Mouse (Mus musculus) T-helper 17 cell (primary cell): Measurements from ENCODE around the gene Cacna2d2.

Source experiments
- in situ Hi-C, 2 experiments: fragments of 300-600 bp; cut with MboI, MseI; formaldehyde crosslinking; loops; 1 replicate in 1 of 2; 2 replicates in 1 of 2; pipeline ENCODE4 v1.15.1; 2025; ENCODE audit warnings: high pct_unique_total_duplicates in 2 of 2

The Cacna2d2 gene

DNA sequence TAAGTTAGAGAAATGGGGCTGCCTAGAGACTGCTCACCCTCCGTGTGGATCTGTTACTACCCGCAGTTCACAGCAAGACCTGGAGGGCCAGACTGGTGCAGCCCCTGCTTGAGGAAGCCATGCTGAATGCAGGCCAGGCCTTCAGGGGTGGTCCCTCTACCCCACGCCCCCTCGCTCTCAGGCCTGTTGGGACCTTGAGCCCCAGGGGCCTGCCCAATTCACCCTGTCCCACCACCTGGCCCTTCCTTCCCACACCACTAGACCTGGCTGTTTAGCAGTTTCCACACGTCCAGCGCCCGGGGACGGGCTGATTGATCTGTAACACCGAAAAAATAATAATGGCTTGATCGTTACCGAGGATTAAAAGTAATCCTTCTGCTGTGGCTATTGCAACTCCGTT, 94.8 kb downstream of the Cacna2d2 start:
- in situ Hi-C loops, result no loop called here

DNA sequence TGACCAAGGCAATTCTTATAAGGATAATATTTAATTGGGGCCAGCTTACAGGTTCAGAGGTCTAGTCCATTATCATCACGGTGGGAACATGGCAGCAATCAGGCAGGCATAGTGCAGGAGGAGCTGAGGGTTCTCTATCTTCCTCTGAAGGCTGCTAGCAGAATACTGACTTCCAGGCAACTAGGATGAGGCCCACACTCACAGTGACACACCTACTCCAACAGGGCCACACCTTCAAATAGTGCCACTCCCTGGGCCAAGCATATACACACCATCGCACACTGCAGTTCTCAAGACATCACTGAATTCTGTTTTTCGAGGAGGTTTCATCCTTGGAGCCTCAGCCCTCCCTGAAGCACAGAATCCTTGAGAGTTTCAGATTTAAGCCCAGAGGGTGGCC, 96.9 kb downstream of the Cacna2d2 start:
- in situ Hi-C loops, result no loop called here

DNA sequence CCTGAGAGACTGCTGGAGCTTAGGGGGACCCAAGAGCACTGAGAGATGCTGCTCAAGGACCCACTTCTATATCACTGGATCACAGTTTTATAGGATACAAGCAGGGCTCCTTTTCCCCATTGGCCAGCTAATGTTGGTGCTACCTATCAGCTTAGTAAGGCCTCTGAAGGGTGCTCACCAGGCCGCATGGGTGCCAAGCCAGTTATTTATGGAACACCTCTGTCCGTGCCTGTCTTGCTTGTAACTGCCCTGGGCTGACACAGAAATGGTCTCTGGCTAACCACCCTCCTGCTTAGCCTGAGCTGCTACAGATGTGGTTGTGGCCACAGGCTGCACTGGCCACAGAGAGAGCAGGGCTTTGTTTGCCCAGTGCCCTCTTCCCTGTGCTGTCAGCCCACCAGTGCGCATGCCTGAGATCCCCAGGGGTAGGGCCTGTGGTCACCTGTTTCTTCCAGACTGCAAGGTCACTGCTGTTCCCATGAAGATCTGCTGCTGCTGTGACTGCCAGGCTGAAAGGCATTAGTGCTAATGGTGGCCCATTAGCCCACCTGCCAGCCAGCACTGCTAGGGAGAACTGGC, 101.4 kb downstream of the Cacna2d2 start:
- in situ Hi-C loops, result loop anchor here in 1 of 2 experiments (5.0 kb wide), 1 partner anchor 453 kb away; no protein-coding TSS in a partner anchor

DNA sequence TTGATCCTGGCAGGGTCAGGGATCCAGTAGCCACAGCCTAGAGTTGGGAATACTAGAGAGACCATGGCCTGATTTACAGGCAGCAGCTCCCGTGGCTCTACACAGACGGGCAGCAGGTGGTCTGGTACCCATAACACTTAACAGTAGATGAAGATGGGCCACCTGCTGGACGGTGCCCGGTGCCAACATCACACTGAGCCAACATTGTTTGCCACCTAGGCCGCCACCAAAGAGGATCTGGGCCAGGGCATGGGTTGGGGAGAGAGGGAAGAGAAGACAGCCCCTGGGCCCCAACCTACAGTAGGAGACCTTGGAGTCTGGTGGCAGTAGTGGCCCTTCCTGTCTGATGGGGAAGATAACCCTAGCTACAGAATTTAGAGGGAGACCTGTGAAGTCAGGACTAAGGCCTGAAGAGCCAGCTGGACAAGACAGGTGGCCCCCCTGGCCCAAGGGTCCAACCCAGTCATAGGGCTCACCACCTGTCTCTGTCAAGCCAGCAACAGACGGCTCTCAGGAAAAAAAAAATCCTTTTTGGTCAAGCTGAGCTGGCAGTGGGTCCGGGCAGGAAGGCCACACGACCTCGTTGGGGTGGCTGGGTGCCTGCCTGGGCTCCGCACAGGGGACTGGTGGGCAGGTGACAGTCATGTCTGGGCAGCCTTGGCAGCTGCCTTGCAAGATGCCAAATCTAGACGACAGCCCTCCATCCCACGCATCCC, 102.9 kb downstream of the Cacna2d2 start:
- in situ Hi-C loops, result loop anchor here in 1 of 2 experiments (5.0 kb wide), 1 partner anchor 455 kb away; no protein-coding TSS in a partner anchor

DNA sequence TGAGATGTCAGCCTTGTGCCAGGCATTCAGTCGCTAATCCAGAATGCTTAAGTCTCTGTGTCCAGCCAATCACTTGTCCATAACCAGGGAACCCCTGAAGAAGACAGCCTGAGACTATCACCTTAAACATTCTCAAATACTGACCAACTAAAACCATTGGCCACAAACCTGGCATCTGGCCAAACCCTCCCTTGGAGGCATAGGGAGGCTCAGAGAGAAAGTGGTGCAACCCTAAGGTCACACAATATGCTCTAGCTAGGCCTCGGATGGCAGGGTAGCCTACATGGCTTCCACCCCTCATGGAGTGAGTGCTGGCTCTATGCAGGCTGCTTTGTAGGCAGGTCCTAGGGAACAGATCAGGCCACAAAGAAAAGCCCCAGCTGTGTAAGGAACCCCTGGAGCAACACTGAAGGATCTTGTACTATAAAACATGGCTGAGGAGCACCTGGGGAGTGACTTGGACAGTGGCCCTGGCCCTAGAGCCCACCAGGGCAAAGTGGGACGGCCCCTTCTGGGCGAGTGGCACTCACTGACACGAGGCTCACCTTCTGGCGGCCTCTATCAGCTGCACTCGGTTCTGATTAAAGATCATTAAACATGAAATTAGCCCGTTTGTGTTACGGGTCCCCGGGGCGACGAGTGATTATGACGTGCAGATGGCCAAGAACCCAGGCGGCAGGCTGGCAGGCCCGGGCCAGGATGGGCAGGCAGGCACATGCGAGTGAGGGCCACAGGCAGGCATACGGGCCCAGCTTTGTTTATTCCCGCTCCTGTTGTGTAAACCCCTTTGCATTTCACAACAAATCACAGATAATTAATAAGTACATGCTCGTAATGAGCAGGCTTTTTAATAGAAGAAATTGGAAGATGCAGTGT, 105.5 kb downstream of the Cacna2d2 start:
- in situ Hi-C loops, result loop anchor here in 1 of 2 experiments (5.0 kb wide), 1 partner anchor 458 kb away; no protein-coding TSS in a partner anchor

DNA sequence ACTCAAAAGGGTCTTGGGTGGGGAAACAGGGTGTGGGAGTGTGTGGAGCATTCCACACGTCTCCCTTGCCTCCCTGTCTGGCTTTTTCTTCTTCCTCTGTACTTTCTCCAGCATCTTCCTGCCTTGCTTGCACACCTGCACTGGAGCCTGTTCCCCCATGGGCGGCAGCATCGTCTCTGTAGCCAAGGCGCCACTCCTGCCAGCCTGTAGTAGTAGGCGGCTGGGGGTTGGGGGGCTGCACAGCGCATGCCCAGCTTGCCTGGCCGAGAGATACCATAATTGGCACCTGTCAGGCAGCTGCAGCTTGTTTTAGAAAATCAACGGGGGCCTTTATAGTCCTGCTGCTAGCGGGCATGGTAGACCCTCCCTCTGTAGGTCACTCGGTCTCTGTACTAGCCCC, 108.9 kb downstream of the Cacna2d2 start:
- in situ Hi-C loops, result no loop called here

DNA sequence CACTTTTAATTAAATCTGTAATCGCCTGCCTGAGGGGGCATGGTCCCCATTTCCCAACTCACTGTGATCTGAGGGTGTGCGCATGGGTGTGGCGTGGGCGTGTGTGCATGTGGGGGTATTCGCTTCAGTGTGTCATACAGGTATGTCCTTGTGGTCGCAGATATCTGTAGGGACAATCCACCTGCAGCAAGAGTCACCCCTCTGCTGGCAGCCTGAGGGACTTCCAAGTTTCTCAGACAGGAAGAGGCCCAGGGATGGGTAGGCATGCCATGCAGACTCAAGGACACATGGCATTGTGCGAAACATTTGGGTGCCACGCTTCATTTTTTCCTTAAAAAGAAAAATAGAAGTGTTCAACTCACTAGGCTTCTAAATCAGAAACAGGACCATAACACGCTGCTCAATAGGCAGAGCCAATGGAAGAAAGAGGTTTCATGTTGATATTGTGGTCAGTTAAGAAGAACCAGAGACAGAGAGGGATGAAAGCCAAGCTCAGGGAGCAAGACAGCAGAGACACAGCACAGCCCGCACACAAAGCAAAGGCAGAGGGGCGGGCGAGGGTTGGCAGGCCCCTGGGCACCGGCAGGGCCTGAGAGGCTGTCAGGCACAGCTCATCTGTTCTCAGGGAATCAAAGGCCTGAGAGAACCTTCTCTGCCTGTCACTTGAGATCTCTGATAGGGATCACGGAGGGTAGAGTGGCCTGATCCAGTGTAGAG, 111.1 kb downstream of the Cacna2d2 start:
- in situ Hi-C loops, result loop anchor here (5.0 kb wide), 2 partner anchors 143 to 263 kb away; no protein-coding TSS in a partner anchor

DNA sequence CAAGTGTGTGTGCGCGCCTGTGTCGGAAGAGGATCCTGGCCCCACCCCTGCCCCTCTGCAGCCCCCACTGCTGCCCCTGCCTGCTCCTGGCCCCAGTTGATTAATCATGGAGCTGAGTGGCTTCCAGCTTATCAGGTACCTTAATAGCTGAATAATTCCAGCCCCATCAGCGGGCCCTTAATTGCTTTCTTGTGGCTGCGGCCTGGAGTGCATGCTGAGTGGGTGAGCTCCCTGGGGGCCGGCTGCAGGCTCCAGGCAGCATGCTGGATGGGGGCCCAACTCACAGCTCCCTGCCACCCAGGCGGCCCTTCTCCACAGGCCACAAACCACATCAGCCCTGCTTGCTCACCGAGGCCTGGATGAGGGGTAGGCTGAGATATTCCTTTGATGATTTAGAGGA, 112.0 kb downstream of the Cacna2d2 start:
- in situ Hi-C loops, result loop anchor here (5.0 kb wide), 2 partner anchors 144 to 264 kb away; no protein-coding TSS in a partner anchor

DNA sequence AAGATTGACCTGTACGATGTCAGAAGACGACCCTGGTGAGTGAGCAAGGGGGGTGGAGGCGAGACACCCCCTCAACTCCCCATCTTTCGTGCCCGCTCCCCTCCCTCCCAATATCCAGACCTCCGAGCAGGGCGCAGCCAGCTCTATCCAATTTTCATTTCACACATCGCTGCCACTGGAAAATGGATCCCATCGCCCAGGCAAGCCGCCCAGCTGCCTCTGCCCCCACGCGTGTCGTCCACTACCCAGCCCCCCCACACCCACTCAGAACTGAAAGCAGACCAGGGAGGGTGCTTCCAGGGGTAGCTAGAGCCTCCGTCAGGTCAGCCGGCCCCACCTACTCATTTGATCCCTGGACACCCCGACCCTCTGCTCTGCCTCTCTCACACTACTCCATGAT, 112.9 kb downstream of the Cacna2d2 start:
- in situ Hi-C loops, result loop anchor here (5.0 kb wide), 2 partner anchors 145 to 265 kb away; no protein-coding TSS in a partner anchor

DNA sequence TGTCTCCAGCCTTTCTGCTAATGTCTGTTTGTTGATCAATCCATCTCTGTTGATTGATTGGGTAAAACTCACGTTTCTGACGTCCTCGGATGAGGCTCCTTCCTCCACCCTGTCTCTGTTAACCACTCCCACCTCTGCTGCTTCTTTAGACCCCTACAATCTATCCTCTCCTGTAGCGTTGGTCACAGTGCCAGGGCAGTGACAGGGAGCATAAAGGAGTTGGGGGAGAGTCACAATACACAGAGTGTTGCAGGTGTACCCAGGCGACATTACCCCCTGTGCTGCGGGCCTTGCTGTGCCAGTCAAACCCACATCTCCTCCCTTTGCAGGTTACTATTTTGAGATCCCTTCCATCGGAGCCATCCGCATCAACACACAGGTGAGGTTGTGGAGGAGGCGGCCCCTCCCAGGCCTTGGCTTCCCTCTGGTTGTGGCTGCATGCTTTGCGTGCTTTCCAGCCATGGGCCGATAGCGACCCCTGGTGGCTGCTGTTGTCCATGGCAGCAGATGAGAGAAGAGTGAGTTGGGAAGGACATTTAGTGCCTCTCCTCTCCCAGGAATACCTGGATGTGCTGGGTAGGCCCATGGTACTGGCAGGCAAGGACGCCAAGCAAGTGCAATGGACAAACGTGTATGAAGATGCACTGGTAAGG, 115.0 kb downstream of the Cacna2d2 start:
- in situ Hi-C loops, result loop anchor here (5.0 kb wide), 2 partner anchors 147 to 267 kb away; no protein-coding TSS in a partner anchor

DNA sequence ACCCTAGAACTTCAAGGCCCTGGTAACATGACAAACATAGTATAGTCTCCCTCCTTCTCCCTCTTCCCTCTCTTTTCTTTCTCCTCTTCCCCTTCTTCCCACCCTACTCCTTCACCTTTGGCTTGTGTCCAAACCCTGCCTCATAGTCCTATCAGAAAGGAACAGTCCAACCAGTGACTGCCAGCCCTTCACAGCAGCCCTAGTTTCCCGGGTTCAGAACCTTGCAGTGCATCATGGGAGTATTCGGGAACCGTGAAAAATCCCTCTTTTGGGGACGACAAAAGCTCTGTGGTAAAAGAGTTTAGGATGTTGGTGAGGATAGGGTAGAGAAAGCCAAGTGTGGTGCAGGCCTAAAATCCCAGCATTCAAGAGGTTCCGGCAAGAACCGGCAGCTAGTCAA, 120.9 kb downstream of the Cacna2d2 start:
- in situ Hi-C loops, result no loop called here

DNA sequence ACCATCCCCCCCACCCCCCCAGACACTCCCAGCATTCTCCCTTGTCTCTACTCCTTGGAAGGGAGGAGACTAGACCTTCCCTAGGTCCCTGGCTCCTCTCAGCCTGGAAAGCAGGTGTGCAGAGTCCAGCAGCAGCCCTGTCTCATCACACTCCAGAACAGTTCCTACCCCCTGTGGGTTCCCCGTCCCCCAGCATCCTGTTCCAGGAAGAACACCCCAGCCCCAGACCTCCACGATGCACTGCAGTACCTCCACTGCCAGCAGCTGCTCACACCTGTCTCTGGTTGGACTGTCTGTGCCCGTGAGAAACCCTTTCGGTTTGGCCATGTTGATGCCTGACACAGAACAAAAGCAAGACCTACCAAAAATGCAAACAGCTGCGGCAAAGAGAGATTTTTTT, 121.8 kb downstream of the Cacna2d2 start:
- in situ Hi-C loops, result no loop called here

DNA sequence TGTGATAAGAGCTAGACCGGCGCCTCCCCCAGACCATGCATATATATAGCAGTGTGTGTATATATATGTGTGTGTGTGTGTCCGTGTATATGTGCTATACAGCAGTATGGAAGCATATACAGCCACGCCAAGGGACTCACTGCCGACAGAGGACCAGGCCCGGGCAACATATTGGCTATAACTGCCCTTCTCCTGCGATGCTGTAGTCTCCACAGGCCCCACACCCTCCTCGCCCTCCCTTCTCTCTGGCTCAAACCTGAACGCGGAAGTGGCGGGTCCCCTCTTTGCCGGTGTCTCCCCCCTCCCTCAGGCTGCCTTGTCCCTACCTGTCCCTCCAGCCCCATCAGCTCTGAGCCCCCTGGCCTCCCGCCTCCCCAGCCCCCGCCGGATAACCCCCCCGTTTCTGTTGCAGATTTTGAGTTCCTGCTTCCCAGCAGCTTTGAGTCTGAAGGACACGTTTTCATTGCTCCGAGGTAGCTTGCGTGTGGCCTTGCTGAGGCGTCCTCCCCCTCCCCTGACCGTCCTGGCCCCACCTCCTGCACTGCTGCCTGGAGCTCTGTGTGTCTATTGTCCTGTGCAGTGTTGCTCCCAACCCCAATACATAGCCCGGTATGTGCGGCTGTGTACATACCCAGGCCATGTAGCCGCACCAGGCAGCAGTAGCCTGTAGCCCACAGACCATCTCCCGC, 122.4 kb downstream of the Cacna2d2 start:
- in situ Hi-C loops, result no loop called here

DNA sequence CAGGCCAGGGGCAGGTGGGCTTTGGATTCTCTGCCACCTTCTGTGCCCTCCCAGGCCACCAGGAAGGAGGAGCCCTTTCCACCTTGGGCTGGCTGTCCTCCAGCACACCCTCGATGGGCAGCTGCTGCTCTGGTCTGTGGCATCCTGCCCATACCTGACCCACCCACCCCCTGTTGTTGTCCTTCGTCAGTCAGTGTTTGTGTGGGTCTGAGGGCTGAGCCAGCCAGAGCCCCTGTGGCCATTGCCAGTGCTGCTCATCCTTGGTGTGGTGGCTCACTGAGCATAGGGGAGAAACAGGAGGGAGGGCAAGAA, 122.9 kb downstream of the Cacna2d2 start:
- in situ Hi-C loops, result no loop called here

DNA sequence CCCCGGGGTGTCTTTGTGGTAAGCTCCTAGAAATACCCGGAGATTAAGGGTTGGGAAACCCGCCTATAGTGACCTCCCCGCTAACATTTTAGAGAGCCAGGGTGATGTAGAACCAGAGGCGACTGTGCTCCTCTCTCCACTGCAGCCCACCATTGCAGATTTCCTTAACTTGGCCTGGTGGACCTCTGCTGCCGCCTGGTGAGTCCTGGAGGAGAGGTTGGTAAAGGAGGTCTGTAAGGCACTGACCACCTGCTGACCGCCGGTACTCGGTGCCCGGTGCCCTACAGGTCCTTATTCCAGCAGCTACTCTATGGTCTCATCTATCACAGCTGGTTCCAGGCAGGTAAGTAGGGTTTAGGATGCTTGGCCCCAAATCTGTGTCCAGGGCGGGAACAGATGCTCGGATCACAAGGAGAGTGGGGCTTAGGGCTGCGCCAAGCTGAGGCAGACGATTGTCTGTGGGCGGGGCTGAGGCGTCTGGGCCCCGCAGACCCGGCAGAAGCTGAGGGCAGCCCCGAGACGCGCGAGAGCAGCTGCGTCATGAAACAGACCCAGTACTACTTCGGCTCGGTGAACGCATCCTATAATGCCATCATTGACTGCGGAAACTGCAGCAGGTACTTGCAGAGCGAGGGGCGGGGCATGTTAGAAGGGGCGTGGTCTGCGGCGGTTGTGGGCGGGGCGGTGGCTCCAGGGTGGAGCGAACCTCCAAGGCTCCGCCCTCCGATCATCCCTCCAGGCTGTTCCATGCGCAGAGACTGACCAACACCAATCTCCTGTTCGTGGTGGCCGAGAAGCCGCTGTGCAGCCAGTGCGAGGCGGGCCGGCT, 127.0 kb downstream of the Cacna2d2 start:
- in situ Hi-C loops, result loop anchor here (25.0 kb wide), 2 partner anchors 1339 to 1561 kb away; partner anchors contain the start of genes Ccdc51 (in 1 of the 2), Plxnb1 (in 1 of the 2), Ppm1m (in 1 of the 2) and Tma7 (in 1 of the 2)

DNA sequence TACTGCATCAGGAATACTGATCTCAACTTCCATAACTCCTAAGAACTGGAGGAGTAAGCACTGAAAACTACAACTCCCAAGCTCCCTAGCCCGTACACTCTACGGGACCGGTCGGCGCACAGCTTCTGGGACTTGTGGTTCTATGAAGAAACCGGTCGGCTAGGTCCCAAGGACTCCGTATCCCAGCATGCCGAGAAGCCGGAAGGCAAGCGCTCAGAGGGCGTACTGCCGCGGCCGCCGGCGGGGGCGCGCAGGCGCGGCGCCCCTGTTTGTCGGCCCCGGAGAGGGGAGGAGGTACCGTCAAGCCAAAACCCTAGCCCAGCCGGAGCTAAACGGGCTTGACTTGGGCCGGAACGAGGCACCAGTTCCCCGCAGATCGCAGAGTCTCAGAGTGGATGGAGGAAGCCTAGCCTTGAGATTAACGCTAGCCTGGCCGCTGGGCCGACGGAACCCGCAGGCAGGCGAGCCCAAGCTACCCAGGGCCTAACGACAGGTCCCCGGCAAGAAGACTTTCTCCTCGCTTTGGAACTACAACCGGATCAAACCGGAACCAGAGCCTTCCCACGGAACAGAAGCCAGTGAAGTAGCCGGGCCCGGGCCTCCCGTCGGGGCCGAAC, 134.5 kb downstream of the Cacna2d2 start, which contains the start of gene Tmem115:
Gene Tmem115, plus strand, starts transcription at position 155 of the 617 bp plus-strand sequence.
- in situ Hi-C loops, result loop anchor here (10.0 to 25.0 kb wide), 3 partner anchors 1089 to 1553 kb away; partner anchors contain the start of genes Abhd14a (in 1 of the 2), Abhd14b (in 1 of the 2), Ccdc51 (in 1 of the 2) and Plxnb1 (in 1 of the 2)

DNA sequence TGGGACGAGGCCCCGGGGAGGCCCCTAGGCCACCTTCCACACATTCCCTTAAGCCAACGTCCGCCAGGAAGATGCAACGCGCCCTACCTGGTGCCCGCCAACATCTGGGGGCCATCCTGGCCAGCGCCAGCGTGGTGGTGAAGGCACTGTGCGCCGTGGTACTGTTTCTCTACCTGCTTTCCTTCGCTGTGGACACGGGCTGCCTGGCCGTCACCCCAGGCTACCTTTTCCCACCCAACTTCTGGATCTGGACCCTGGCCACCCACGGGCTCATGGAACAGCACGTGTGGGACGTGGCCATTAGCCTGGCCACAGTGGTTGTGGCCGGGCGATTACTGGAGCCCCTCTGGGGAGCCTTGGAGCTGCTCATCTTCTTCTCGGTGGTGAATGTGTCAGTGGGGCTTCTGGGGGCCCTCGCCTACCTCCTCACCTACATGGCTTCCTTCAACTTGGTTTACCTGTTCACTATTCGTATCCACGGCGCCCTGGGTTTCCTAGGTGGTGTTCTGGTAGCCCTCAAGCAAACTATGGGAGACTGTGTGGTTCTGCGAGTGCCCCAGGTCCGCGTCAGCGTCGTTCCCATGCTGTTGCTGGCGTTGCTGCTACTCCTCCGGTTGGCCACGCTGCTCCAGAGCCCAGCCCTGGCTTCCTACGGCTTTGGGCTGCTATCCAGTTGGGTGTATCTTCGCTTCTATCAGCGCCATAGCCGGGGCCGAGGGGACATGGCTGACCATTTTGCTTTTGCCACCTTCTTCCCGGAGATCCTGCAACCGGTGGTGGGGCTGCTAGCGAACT, 135.2 kb downstream of the Cacna2d2 start:
- in situ Hi-C loops, result loop anchor here (5.0 to 25.0 kb wide), 4 partner anchors 232 to 1553 kb away; partner anchors contain the start of genes Abhd14a (in 1 of the 2), Abhd14b (in 1 of the 2), Ccdc51 (in 1 of the 2) and Plxnb1 (in 1 of the 2)
